Mouse (Mus musculus): Measurements from ENCODE around the gene Osbpl6.

The Osbpl6 gene

GRCm38 (mm10) chr2:76426816-76427215 lies 20.5 kb downstream of the Osbpl6 start:
- no peak for DNase-seq

- DNase-seq = no peak
These were observed 23.0 kb downstream of the Osbpl6 start for GRCm38 (mm10) chr2:76429318-76429717.

DNA sequence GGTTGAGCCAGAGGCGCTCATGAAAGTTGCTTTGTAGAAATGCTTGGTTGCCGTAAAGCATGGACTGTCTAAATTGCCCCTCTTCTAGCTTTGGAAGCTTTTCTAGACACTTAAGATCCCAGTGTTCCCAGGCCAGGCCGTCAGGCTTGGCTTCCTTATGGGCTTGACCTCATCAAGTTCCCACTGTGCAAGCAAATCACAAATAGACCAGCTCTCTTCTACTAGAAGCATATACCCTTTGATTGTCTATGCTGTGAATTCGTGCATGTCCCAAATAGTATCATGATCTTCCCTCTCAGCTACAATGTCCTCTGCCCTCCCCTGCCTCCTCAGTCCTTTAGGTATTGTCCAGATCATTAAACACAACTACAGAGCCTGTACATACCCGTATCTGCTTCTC lies 23.5 kb downstream of the Osbpl6 start:
- no peak for DNase-seq

DNA sequence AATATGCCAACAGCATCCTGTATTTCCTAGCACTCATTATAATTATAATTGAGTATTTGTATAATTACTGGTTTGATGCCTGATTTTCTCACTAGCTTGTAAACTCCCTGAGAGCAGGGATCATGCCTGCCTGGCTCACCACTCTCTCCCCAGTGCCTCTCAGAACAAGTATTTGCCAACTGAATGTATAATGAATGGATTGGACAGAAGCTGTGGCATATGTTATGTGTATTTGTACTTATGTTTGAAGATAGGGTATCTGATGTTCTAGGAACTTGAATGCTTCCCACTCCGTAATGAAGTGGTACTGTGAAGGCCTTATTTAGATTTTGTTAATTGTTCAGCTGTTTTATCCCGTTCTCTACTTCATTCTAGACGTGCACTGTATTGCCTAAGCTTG lies 24.2 kb downstream of the Osbpl6 start:
- no peak for DNase-seq

DNA sequence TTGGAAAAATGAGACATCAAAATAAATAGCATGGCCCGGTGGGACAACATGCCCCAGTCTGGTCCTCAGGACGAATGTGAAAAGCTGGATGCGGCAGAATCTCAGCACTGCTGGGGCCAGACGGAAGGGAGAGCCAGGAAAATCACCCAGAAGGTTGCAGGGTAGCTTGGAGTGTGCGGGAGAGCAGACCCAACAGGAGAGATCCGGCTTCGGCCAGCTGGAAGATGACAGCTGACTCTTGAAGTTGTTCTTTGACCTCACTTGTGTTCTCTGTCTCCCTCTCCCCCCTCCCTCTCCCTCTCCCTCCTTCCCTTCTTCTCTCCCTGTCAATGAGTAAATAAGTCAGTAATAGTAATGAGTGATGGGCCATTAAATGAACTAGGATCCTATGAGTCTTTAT lies 27.9 kb downstream of the Osbpl6 start:
- DNase-seq = no peak

DNA sequence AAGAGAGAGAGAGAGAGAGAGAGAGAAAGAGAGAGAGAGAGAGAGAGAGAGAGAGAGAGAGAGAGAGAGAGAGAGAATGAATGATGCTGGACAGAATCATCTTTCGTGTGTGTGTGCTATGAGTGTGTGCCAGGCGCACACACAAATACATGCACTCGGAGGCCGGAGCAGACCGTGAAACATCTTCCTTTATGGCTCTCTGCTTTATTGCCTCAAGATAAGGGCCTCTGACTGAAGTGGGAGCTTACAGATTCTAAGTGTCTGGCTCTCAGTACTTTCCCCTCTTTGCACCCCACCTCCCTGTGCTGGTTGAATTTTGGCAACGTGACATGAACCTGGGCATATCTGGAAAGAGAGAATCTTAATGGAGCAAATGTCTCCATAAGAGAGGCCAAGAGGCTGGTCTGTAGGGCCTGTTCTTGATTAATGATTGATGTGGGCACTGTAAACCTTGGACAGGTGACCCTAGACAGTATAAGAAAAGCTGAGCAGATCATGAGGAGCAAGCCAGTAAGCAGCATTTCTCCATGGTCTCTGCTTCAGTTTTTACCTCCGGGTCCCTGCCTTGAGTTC lies 29.4 kb downstream of the Osbpl6 start:
- no peak for DNase-seq

GRCm38 (mm10) chr2:76437372-76437771 lies 31.1 kb downstream of the Osbpl6 start:
- no peak for DNase-seq

DNA sequence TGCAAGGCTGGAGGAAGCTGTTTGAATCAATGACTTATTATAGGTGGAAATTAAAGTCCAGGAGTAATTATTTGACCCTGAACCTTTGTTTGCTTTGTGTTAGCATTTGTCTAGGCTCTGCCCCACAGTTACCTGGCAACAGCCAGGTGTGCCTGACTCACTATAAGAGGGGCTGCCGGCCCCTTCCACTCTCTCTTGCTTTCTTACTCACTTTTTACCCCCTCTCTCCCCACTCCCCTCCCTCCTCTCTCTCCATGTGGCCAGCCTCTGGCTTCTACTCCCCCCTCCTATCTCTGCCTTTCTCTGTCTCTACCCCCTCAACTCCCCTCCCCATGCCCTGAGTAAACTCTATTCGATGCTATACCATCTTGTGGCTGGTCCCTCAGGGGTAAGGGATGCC lies 33.2 kb downstream of the Osbpl6 start:
- no peak for DNase-seq

GRCm38 (mm10) chr2:76442086-76442485 lies 35.8 kb downstream of the Osbpl6 start:
- DNase-seq = no peak

DNA sequence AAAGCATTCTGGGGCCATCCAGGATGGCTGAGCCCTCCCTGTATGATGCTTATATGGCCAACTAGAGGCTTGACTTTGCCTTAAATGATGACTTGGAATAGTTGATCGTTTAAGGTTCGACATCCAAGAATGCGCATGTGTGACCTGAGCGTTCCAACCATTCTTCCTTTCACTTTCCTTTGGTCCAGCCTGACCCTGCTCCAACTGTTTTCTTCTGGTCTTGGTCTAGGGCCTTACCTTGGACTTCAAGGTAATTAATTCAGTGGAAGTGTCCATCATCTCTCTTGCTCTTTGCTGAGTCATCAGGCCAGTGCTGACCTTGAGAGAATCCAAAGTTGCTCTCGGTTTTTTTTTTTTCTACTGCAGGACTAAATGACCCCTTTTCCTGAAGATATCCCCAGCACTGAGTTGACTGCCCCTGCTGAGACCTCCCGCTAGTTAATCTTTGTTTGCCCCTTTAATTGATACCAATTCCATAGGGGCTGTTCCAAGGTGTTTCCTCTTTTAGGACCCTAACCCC lies 43.6 kb downstream of the Osbpl6 start:
- no peak for DNase-seq

DNA sequence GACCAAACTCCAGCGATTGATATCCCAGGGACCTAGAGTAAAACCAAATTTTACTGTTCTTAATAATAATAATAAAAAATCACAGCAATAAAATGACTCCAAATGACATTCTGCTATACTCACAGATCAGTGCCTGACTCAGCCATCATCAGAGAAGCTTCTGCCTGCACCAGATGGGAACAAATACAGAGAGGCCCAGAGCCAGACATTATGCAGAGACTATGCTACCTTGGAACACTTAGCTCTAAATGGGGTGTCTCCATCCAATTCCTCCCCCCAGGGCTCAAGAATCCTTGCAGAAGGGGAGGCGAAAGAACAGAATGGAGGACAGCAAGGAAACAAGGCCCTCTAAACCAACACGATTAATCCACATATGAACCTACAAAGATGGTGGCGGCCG lies 60.4 kb downstream of the Osbpl6 start:
- no peak for DNase-seq

GRCm38 (mm10) chr2:76468204-76468603 lies 61.9 kb downstream of the Osbpl6 start:
- DNase-seq = no peak

DNA sequence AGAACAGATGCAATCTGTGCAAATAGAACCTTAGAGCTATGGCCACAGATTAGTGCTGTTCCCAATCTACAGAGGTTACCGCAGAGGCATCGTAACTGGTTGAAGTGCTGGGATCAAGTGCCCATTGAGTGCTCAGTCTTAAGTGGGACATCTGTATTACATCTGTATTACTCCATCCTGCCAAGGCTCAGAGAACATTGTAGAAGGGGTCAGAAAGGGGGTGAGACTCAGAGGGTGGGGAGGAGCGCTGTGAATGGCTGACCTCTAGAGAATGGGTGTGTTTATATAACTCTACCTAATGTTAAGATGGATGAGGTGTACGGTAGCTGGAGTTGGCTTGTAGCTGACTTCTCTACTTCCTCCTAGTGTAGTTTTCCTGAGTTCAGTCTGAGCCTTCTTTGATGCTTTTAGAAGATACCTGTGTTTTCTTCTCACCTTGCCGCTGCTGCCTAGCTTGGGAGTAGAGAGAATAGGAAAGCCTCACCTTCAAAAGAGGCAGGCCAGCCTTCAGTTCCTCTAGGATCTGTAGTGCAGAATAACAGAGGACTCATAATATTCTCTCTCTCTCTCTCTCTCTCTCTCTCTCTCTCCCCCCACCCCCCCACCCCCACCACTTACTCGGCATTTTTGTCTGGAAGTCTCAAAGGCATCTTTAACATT lies 62.9 kb downstream of the Osbpl6 start:
- no peak for DNase-seq

DNA sequence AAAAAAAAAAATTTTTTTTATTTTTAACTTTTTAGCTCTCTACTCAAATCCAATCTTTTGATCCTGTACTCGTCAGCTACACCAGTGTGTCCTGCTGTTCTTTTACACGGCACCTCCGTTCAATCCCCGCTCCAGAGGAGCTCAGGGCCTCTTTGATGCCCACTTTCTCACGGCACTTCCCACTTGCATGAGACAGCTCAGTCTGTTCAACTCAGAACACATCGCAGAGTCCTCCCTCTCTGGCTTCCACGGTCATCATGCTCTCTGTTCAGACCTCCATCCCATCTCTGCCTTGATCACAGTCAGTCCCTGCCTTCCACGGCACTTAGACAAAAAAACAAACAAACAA lies 63.4 kb downstream of the Osbpl6 start:
- DNase-seq = no peak

GRCm38 (mm10) chr2:76470391-76470790 lies 64.1 kb downstream of the Osbpl6 start:
- no peak for DNase-seq

DNA sequence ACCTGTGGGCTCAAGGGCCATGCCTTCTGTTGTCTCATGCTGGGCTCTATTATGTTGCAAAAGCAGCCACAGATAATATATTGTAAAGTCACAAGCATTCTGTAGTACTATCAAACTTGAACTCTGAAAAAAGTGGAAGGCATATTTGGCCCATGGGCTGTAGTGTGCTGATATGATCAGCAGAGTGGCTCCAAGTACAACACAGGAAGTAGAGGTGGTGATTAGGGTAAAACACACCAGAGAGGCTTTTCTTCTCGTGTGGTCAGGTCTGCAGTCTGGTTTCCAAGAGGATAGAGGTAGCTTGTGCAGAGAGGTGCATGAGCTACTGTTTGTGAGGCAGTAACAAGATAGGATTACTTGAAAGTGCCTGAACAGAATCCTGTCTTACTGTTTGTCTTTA lies 69.5 kb downstream of the Osbpl6 start:
- no peak for DNase-seq

GRCm38 (mm10) chr2:76488764-76489163 lies 82.5 kb downstream of the Osbpl6 start:
- DNase-seq = no peak

DNA sequence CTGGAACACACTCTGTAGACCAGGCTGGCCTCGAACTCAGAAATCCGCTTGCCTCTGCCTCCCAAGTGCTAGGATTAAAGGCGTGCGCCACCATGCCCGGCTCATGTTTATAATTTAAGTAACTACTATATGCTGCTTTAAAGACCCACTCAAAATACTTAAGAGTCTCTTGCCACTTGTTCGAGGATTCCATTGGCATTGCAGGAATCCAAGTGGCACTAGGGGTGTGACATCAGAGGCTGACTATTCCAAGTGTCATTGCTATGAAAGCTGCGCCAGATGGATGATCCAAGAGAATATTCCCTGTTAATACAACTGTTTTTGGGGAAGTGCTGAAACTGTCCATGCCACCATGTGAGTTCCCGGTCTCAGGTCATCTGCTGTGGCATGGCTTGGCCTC lies 83.9 kb downstream of the Osbpl6 start:
- no peak for DNase-seq

- no peak for DNase-seq
These were observed 85.1 kb downstream of the Osbpl6 start for GRCm38 (mm10) chr2:76491371-76491770.

GRCm38 (mm10) chr2:76492224-76492623 lies 85.9 kb downstream of the Osbpl6 start:
- no peak for DNase-seq

DNA sequence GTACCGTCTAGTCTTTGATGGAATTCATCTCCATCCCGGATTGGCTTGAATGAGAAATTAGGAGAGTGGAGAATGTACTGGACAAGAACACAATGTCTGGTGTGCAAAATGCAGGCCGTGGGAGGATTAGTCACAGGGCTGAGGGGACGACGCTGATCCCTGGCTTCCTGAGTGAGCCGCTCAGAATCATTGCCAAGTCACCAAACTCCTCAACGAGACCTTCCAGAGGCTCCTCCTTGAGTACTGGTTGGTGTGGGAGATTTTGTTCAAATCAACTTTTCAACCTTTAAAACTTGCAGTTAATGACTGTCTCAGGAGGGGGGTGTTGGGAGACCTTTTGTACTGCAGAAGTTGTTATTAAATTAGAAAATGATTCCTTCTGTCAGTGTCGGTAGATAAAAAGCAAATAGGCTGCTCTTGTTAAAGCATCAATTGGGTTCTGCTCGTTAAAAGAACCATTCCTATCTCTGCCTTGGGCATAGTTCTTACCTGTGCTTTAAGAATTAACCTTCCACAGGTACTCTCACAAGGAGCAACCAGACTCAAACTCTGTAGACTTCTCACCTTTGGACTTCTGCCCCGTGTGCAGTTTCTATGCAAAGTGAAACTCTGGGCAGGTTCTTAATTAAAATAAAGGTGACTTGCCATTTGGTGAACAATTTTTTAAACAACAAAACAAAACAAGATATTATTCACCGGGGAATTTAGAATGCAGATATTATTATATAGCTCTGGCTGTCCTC lies 89.9 kb downstream of the Osbpl6 start:
- DNase-seq = no peak

DNA sequence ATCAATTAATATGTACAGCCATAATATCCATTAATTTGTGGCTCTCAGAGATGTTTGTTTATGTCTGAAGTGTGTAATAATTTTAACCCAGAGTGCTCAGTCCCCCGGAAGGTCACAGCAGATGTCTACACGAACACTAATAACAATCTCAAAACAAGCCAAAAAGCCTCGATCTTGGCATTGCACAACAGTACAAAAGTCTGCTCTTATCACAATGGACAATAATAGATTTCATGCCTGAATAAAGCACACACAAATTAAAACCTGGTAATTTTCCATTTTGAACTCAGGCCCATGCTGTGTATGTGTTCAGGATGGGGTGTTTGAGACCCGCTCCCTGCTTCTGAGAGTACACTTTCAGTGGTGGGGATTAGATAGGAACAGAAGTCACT lies 90.4 kb downstream of the Osbpl6 start:
- DNase-seq = no peak

- DNase-seq = no peak
These were observed 92.6 kb downstream of the Osbpl6 start for GRCm38 (mm10) chr2:76498891-76499290.

- DNase-seq = no peak
These were observed 98.0 kb downstream of the Osbpl6 start for GRCm38 (mm10) chr2:76504122-76504839.
